Mouse (Mus musculus) MEL-GATA-1-ER (cell line): ENCODE data around the gene Klrb1f.
"Not testable (repeated sequence)": the region's sequence is repeated elsewhere in the genome, so short reads cannot be mapped to it uniquely, and the experiment has no call there.

Experiments used
- DNase-seq: peaks from one replicate; pipeline ENCODE4 v3.0.0-alpha.2; 2012; ENCODE audit warnings: low read depth; ENCODE audit errors: extremely low read depth

Klrb1f gene

GRCm38 (mm10) chr6:129045601-129046000 is at the start of gene Klrb1f:
Klrb1f (plus strand) TSS chr6:129045901.
- no peak for DNase-seq

DNA sequence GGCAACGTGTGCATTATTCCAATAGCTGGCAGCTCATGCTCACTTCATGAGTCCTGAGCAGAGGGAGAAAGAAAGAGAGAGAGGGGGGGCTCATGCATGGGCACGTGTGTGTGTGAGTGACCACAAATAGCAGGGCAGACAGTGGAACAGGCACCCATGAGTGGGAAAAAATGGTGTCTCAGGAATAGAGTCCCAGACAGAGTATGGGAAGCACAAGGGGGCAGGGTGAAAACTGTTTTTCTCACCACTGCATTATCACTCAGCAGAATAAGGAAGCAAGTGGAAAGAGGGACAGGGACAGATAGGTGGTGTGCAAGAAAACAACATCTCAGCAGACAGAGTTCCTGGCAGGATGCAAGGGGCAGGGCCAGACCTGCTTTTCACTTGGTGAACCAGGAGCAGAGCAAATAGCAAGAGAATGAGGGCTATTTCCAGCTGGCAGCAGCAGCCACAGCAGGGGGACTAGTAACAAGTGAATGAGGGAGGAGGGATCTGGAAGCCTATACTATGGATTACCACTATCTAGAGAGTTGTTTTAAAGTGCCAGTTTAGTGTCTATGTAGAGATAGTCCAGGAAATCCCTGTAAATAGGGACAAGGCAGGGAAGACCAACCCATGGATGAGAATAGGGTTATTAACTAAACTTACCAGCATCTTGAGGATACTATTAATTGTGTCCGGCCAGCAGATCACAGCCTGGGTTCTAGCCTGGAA is 49.5 kb upstream of the Klrb1f start:
- no peak for DNase-seq

DNA sequence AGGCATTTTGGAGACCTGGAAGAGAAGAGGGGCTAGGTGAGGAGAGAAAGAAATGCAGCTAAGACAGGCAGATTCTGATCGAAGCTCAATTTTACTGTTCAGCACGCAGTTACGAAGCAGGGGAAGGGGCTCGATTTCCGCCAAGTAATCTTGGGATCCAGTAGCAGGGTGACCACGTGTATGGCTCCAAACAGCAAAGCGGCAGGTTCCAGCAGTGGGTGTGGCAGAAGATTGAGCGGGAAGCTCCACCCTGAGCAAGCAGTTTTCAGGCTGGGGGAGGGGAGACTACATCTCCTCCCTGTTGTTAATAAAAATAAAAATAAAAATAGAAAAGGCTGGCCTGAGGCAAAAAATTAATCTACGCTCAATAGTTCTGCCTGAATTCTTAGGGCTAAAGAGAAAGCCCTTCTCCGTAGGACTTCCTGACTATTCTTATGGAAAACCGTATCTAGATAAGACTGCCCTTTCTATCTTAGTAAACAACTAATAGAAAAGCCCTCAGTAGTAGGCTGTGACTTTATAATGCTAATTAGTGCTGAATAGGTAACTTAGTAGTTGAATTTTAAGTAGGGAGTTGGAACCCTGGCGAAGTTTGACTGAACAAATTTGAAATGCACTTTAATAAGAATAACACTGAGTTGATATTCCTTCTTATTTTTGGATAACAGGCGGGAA is 48.8 kb upstream of the Klrb1f start:
- DNase-seq, result no peak

DNA sequence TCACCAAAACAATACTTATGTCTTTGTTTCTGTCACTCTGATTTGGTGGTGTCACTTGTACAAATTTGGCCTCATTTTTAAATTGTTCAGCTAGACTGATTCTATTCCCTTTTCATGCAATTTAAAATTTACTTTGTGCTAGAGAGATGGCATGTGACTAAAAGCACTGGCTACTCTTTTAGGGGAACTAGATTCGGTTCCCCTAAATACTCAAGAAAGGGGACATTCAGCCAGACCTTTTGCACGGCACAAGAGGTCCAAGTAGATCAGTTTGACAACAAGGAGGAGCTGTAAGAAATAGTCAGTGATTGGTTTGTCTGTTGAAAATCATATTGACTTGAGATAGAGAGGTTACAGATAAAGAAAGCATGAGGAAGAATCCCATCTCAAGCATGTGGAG is 44.3 kb upstream of the Klrb1f start:
- no peak for DNase-seq

DNA sequence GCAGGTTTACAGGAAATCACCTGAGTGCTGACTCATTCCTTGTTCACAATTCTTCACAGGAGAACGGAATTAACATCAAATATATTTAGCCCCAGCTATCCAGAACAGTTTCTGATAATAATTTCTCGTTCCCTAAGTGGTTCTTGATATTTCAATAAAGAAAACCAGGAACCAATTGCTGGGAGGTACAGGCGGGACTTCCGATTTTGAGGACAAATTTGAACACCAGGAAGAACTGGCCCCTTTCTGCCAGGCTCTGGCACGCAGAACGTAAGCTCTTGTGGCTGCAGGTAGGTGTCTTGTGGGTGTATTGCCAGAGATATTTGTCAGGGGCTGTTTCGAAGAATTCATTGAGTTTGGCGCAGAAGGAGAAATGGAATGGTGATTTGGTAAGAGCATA is 37.1 kb upstream of the Klrb1f start:
- DNase-seq, result peak; percentile 94

GRCm38 (mm10) chr6:129009846-129010504 is 35.7 kb upstream of the Klrb1f start:
- not testable (repeated sequence) for DNase-seq

DNA sequence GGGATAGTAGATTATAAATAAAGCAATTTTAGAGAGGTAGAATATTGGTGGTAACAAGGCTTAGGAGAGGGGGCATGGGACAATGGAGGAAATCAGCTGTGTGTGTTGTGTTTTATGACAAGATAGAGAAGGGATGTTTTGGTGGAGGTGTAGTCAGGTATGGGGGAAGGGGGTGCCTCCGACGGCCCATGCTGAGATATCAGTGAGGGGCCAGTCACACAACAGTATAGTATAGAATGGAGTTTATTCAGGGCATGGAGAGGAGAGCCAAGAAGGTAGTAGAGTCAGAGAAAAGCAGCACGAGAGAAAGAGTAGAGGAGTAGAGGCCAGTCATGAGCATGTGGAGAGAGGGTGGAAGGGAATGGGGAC is 35.2 kb upstream of the Klrb1f start:
- no peak for DNase-seq

- not testable (repeated sequence) for DNase-seq
Measured at GRCm38 (mm10) chr6:129012012-129012411, 33.7 kb upstream of the Klrb1f start.

DNA sequence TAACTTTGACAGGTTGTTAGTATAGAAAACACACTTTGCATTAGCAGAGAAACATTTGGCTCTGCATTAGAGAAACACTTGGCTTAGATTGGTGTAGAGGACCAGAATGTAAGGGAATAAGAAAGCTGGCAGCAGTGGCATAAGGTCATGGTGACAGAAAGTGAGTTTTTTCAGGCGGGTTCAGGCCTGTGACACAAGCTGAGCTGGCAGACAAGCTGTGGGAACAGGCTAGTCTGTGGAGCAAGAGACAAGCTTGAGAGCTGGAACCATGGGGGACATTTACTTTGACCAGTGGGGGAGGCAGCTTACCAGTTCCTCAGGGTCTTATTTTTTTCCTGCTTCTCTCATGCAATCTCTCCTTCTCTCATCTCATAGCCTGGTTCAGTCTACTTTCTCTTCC is 32.7 kb upstream of the Klrb1f start:
- DNase-seq, result no peak

- DNase-seq, result no peak
Measured at GRCm38 (mm10) chr6:129013762-129014276, 31.9 kb upstream of the Klrb1f start.

DNA sequence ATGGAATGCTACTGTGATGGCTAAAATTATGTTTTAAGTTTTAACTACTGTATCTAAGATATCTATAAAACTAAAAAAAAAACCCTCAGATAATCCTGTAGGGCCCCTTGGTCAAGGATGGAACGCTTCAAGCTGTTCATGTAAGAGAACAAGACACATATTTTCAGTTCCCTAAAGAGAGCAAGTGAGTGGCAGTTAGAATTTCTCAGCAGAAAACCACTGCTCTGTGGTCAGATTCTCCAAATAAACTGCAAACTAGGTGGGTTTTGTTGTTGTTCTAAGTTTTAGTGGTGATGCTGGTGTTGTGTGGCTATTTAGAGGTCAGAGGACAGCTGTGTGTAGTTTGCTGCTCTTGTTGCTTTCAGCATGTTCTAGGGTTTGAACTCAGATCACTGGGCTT is 31.3 kb upstream of the Klrb1f start:
- DNase-seq, result no peak

DNA sequence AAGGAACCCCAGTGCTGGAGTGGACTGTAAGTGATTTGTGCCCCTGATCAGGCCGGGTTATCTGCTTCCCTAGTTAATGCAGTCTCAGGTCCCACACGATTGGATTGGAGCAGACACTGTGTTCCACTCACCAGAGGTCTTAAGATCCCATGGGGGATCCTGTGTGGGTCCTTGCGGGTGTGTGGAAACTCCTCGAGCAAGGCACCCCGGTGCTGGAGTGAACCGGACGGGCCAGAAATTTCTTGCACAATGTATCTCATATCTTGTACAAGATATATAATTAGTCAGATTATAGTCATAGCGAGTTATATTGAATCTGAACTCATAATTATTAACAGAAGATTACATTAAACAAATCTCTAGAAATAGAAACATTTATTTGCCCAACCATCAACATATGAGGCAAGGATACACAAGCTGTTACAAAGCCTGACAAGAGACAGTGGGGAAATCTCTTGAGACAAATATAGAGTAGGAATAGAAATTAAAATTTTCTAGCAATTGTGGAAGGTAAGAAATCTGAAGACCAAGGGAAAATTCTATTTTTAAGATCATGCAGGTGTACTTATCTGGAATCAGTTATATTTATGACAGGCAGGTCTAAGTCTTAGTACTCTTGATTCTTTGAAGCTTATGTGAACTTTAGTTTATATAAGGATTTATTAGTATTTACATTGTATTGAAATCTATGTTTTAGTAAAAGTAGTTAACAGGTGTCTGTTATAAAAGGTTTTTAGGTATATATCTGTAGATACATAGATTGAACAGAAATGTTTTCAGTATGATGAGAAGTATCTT is 18.1 kb upstream of the Klrb1f start:
- DNase-seq, result no peak

GRCm38 (mm10) chr6:129030175-129030824 is 15.4 kb upstream of the Klrb1f start:
- DNase-seq, result no peak

GRCm38 (mm10) chr6:129030964-129031363 is 14.7 kb upstream of the Klrb1f start:
- no peak for DNase-seq

DNA sequence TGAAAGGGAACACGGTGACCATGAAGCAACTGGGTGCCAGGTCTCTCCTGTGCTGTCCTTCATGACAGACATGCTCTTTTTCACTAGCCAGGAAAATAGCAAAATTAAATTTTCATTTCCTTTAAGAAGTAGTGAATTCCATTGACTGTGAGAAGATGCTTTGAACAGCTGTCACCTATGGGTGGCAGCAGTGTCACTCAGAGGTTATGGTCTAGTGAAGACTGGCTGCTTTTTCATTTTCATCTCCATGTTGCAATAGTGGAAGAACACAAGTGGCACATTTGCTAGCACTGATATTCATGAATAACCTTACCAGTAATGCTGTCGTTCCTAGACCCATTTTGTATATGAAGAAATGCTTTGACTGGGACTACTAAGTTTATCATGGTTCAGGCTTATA is 12.3 kb upstream of the Klrb1f start:
- no peak for DNase-seq

- no peak for DNase-seq
Measured at GRCm38 (mm10) chr6:129035017-129035416, 10.7 kb upstream of the Klrb1f start.

- DNase-seq, result no peak
Measured at GRCm38 (mm10) chr6:129036326-129036725, 9.4 kb upstream of the Klrb1f start.

- no peak for DNase-seq
Measured at GRCm38 (mm10) chr6:129036890-129037463, 8.7 kb upstream of the Klrb1f start.

GRCm38 (mm10) chr6:129041470-129041869 is 4.2 kb upstream of the Klrb1f start:
- DNase-seq, result no peak

GRCm38 (mm10) chr6:129042470-129042869 is 3.2 kb upstream of the Klrb1f start:
- no peak for DNase-seq

GRCm38 (mm10) chr6:129048381-129048780 is 2.7 kb downstream of the Klrb1f start:
- no peak for DNase-seq
